Mouse (Mus musculus) left cerebral cortex, postnatal 36 days (tissue): Measurements from ENCODE around the gene Azi2. TPM values are rescaled to one million over a fixed set of nuclear protein-coding genes. Genes with fewer than 3 reads are reported as not detected.

Experiments used
- DNase-seq, 2 experiments: peaks; one replicate each; pipeline ENCODE4 v3.0.0; 2021 to 2022; ENCODE audit warnings: low spot score in 2 of 2, mixed read lengths in 1 of 2
- intact Hi-C: fragments of 180-260 bp; cut with DNase I; formaldehyde crosslinking; loops from one replicate; pipeline ENCODE4 v1.15.1; 2025
- total RNA-seq, 2 experiments: library from RNA; stranded (reverse); gene quantifications; 2 replicates each; pipeline ENCODE4 v1.2.3; 2021

Azi2 gene
- total RNA-seq, result 10 to 100 TPM; 73.1 to 75.1 TPM

- peak; percentile 99 for DNase-seq
- intact Hi-C loops, result loop anchor here (5.0 kb wide), 1 partner anchor 452 kb away; no protein-coding TSS in a partner anchor
Observed at GRCm38 (mm10) chr9:118040218-118041021, at the start of gene Azi2. Azi2 (plus strand) TSS chr9:118040499.

- DNase-seq, result no peak
- intact Hi-C loops, result no loop called here
Observed at GRCm38 (mm10) chr9:117996631-117997030, 43.7 kb upstream of the Azi2 start.

- intact Hi-C loops, result no loop called here
- no peak for DNase-seq
Observed at GRCm38 (mm10) chr9:118001488-118001887, 38.8 kb upstream of the Azi2 start.

- intact Hi-C loops, result no loop called here
- no peak for DNase-seq
Observed at GRCm38 (mm10) chr9:118003218-118003886, 36.9 kb upstream of the Azi2 start.

- DNase-seq, result no peak
- intact Hi-C loops, result no loop called here
Observed at GRCm38 (mm10) chr9:118003937-118004336, 36.4 kb upstream of the Azi2 start.

- intact Hi-C loops, result no loop called here
- DNase-seq, result no peak
Observed at GRCm38 (mm10) chr9:118012928-118013327, 27.4 kb upstream of the Azi2 start.

- DNase-seq, result no peak
- intact Hi-C loops, result no loop called here
Observed at GRCm38 (mm10) chr9:118024966-118025365, 15.3 kb upstream of the Azi2 start.

DNA sequence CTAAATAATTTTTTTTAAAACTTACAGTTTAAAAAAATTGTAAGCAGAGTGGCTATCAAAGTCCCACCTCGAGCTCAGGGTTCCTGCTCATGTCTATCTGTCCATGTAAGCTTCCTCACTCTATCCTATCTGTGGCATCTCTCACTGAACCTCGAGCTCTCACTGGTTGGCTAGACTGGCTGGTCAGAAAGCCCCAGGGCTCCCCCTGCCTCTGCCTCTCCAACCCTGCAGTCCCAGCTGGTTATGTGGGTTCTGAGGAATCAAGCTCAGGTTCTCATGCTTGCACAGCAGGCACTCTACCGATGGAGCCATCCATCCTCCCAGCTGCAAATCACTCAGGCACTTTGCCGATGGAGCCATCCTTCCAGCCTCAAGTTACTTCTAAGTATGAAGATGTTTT is 10.8 kb upstream of the Azi2 start:
- intact Hi-C loops, result no loop called here
- no peak for DNase-seq

GRCm38 (mm10) chr9:118030252-118030651 is 10.0 kb upstream of the Azi2 start:
- intact Hi-C loops, result no loop called here
- DNase-seq, result no peak

GRCm38 (mm10) chr9:118031694-118032093 is 8.6 kb upstream of the Azi2 start:
- no peak for DNase-seq
- intact Hi-C loops, result no loop called here

DNA sequence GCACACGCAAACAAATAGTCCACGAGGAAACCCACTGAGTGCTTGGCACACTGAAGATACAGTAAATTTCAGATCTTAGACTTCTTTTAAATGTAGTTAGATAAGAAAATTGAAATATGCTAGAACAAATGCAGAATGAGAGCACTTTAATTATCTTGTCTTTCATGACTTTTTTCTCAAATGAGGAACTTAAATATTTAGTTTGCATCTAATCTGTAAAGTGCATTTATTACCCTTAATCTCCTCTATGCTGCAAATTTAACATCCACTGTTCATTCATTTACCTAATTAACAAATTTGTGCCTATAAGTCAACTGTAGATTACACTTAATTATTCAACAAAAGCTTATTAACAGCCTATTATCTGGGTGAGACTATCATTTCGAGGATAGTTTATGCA is 5.3 kb upstream of the Azi2 start:
- intact Hi-C loops, result no loop called here
- DNase-seq, result no peak

DNA sequence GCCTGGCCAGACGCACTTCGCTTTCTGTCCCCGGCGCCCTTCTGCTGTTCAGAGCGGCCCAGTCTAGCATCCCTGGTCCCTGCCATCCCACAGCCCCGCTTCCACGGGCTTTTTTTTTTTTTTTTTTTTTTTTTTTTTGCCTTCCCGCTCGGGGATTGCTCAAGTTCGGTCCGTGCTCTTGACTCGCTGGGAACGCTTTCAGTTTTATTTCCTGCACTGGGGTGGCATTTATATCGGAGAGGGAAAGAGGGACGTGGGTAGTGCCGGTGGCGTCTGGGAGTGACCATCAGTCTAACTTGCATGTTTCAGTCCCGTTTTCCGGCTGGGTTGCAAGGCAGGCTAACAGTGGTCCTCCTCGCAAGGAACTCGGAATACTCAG is 712 bp downstream of the Azi2 start:
- no peak for DNase-seq
- intact Hi-C loops, result loop anchor here (5.0 kb wide), 1 partner anchor 451 kb away; no protein-coding TSS in a partner anchor

DNA sequence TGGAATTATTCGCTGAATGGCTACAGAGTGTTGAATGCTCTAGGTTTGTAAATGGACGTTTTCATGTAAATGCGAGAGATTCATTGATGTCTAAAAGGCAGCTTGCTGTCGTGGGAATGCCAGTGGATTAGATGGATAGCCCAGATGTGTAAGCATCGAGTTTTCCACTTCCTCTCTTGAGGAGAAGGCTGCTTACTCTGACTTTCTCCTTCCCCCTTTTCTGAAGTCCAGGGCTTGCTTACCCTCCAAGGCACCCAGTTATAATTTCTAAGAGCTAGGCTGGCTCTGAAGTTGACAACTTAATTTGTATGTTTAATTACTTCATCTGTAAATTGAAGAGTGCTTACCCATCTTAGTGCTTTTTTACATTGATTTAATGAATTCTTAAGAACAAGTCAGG is 1.3 kb downstream of the Azi2 start:
- intact Hi-C loops, result loop anchor here (5.0 kb wide), 1 partner anchor 451 kb away; no protein-coding TSS in a partner anchor
- no peak for DNase-seq

DNA sequence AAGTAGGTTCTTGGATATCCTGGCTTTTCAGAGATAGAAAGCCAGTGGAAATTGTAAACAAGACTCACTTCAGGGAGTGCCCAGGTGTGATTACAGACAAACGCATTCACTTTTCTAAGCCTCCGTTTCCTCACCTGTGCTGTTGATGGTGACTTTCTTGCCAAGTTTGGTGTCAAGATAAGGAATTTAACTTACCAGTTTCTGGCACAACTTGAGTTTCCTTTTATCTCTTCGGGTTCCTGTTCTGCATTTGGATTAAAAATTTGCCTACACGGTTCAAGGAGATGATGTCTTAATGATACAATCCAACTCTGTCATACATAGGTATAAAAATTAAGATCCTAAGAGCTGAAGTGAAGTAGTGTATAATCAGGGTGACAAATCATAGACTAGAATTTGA is 2.4 kb downstream of the Azi2 start:
- intact Hi-C loops, result loop anchor here (5.0 kb wide), 1 partner anchor 450 kb away; no protein-coding TSS in a partner anchor
- DNase-seq, result no peak

DNA sequence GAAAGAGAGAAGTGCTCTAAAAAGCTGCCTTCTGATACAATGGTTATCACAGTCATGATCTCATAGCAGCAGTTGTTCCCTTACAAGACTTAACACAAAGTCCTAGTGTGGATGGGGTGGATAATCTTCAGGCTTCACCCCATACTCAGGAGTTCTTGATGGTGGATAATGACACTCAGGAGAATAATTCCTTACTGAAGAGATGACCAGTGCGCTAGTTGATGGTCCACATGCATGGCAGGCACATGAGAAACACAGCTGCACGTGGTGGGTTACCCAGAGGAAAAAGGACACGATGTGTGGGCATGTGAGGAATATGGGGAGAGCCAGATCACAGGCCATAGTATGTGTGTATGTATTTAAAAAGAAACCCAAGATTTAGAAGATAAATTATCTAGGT is 3.3 kb downstream of the Azi2 start:
- intact Hi-C loops, result loop anchor here (5.0 kb wide), 1 partner anchor 449 kb away; no protein-coding TSS in a partner anchor
- no peak for DNase-seq

DNA sequence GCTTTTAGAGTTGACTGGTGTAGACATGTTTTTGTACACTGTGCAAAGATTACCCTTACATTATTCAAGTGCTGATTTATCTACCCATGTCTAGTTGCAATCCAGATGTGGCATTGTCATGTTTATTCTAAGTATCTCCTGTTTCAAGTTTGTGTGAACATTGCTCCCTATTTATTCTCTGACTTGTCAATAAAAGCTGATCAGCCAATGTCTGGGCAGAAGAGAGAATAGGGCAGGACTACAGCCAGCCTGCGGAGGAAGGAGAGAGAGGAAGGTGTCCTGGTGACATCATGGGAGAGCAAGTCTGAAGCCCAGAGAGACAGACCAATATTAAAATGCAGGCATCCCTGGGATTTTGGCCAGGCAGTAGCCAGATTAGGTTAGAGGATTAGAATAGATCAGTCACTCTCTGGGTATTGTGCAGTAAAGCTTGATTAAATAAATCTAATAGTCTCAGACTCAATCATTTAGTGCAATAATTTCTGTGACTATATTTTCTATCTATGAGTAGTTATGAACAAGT is 4.8 kb downstream of the Azi2 start:
- no peak for DNase-seq
- intact Hi-C loops, result no loop called here

- no peak for DNase-seq
- intact Hi-C loops, result loop anchor here (2.0 kb wide), 1 partner anchor 436 kb away; no protein-coding TSS in a partner anchor
Observed at GRCm38 (mm10) chr9:118053286-118053685, 13.0 kb downstream of the Azi2 start.

GRCm38 (mm10) chr9:118059101-118059500 is 18.8 kb downstream of the Azi2 start:
- intact Hi-C loops, result no loop called here

DNA sequence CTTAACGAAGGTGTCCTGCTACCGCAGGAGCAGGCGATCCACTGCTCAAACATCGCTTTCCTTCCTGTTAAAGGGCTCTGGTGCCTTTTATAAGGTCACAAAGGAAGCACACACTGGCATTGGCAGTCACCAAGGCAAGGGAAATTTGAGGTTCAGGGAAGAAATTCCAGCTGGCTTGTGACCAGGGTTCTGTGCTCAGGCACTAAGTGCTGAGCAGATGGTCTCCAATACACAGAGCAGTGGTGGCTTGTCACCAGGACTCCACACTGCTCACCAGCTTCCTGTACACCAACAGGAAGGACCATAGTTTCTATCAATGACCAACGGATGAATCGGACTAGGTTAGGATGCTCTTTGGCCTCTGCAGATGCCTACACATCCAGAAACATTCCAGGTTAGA is 30.1 kb downstream of the Azi2 start:
- intact Hi-C loops, result no loop called here
- DNase-seq, result no peak

More at GRCm38 (mm10) chr9:118059101-118059500, 18.8 kb downstream of the Azi2 start:
- no peak for DNase-seq

GRCm38 (mm10) chr9:118071337-118071736 is 31.0 kb downstream of the Azi2 start:
- intact Hi-C loops, result no loop called here
- no peak for DNase-seq

DNA sequence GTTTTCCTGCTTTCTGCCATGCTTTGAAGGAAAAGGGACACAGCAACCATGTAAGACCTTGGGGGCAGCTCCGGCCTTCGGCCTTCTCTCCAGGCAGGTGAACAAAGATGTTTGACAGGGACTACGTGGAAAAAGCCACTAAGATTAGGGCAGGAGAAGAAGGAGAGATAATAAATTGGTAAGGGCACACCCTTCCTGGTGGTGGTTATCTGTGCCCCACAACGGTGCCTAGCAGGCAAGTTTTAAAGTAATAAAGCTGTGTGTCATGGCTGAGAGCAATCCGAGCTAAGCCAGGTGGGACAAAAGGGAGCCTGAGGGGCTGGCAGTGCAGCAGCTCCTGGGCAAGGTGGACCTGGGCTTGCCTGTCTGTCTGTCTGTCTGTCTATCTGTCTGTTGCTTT is 31.8 kb downstream of the Azi2 start:
- intact Hi-C loops, result no loop called here
- no peak for DNase-seq
